Mouse (Mus musculus) cerebellum, adult 9-10 months (tissue): ENCODE measurements around the gene Uso1.

Source experiments
- DNase-seq: peaks from one replicate; pipeline ENCODE4 v3.0.0; 2022

Uso1 gene

DNA sequence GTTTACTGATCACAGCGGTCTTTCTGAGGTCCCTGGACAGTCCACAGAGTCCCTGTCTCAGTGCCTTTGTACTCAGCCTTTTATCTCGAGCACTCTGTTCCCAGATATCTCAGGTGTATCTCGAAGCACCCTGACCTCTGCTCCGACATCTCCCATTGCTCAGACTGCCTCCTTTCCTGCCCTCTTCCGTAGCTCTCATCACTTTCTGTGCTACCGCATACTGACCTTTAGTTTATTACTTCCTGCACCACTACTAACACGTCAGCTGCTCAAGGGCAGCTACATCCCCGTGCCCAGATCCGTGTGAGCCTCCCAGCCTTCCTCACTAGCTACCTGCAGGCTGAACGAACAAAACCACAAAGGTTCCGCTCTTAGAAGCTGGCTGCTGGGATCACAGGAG, 110.9 kb downstream of the Uso1 start:
- DNase-seq, result no peak

DNA sequence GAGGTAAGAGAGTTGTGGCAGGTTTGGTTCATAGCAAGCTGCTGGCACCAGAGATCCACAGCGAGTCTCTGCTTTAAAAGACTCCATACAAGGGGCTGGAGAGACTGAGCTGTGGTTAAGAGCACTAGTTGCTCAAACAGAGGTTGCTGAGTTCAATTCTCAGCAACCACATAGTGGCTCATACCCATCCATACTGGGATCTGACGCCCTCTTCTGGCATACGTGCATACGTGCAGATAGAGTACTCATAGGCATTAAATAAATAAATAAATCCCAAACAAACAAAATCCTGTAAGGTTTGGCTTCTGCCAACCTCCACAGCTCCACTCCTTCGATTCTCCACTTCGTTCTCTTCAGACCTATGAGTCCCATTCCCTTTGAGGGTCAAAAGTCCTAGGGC, 114.3 kb downstream of the Uso1 start:
- no peak for DNase-seq
